Mouse (Mus musculus) spleen, adult 12 weeks (tissue): ENCODE data around the gene Btbd35f20.
"Not testable (repeated sequence)": the region's sequence is repeated elsewhere in the genome, so short reads cannot be mapped to it uniquely, and the experiment has no call there.

ENCODE experiments used
- DNase-seq: peaks from one replicate; pipeline ENCODE4 v3.0.0; 2022; ENCODE audit warnings: low spot score

The Btbd35f20 gene

GRCm38 (mm10) chrX:4291145-4291544 lies at the start of gene Btbd35f20:
Gene Btbd35f20, minus strand, starts transcription at chrX:4291245.
- DNase-seq, result not testable (repeated sequence)
